Mouse (Mus musculus) liver, embryonic 11.5 days (tissue): Measurements from ENCODE around the gene Cox8b. TPM values are rescaled to one million over a fixed set of nuclear protein-coding genes. Genes with fewer than 3 reads are reported as not detected.

ENCODE experiments used
- ATAC-seq: fragments of 200-750 bp; cut with Nextera tagmentation; replicated peaks from 2 replicates; pipeline ENCODE4 v1.8.0; 2017; ENCODE audit warnings: moderate number of reproducible peaks, mild to moderate bottlenecking, moderate TSS enrichment, moderate library complexity; ENCODE audit not compliant: low FRiP score
- DNase-seq: peaks from one replicate; pipeline ENCODE4 v3.0.0-alpha.2; 2017; ENCODE audit warnings: low spot score
- H3K27ac ChIP-seq: fragments of 300-500 bp; sonication (generic); 2 replicates; pipeline ENCODE4 v1.5.1; 2014; ENCODE audit warnings: mild to moderate bottlenecking, low read depth, low read length, control low read depth
- H3K27me3 ChIP-seq: fragments of 300-500 bp; sonication (generic); replicated peaks from 2 replicates; pipeline ENCODE4 v1.6.1; 2014; ENCODE audit warnings: low read length, mixed read lengths; ENCODE audit not compliant: control insufficient read depth, insufficient read depth
- H3K36me3 ChIP-seq: fragments of 300-500 bp; sonication (generic); 2 replicates; pipeline ENCODE4 v1.6.1; 2014; ENCODE audit warnings: mild to moderate bottlenecking, low read length, moderate library complexity, mixed read lengths; ENCODE audit not compliant: control insufficient read depth, insufficient read depth
- H3K4me1 ChIP-seq: fragments of 300-500 bp; sonication (generic); replicated peaks from 2 replicates; pipeline ENCODE4 v1.6.1; 2014; ENCODE audit warnings: low read length, mixed read lengths; ENCODE audit not compliant: control insufficient read depth, insufficient read depth
- H3K4me2 ChIP-seq: fragments of 300-500 bp; sonication (generic); 2 replicates; pipeline ENCODE4 v1.6.1; 2014; ENCODE audit warnings: mild to moderate bottlenecking, control low read depth, moderate library complexity
- H3K4me3 ChIP-seq: fragments of 300-500 bp; sonication (generic); 2 replicates; pipeline ENCODE4 v1.5.1; 2014; ENCODE audit warnings: low read depth, low read length, control low read depth
- H3K9ac ChIP-seq: fragments of 300-500 bp; sonication (generic); 2 replicates; pipeline ENCODE4 v1.6.1; 2014; ENCODE audit warnings: low read depth, low read length, control low read depth
- H3K9me3 ChIP-seq: fragments of 300-500 bp; sonication (generic); 2 replicates; pipeline ENCODE4 v1.6.1; 2016; ENCODE audit warnings: low read length, inconsistent platforms, mixed read lengths; ENCODE audit not compliant: control insufficient read depth
- WGBS: fragments of 180-500 bp; shearing (Covaris S2); extraction: QIAGEN DNeasy Blood & Tissue Kit; methylation state at CpG from one replicate; pipeline ENCODE4 v1.1.7; 2014; 5-methylcytosine and 5-hydroxymethylcytosine counted together
- polyA plus RNA-seq: library from polyadenylated mRNA; unstranded; fragments of >200 nt; fragmentation: Nextera tagmentation; extraction: Ambion mirVana; gene quantifications from 2 replicates; pipeline ENCODE4 v1.2.1, GENCODE M21; 2014

Gene Cox8b
- polyA plus RNA-seq = 0.97 TPM in 1 of 2 replicates, not detected in the other

- DNase-seq (no peak), ATAC-seq (no peak)
- H3K27me3 ChIP-seq = no peaks in the 10 kb centered on the region
- H3K27ac ChIP-seq = no peak within 1 kb of the TSS
- H3K4me3 ChIP-seq = no peak within 1 kb of the TSS
- no peaks in the 10 kb centered on the region for H3K9me3 ChIP-seq
- no peak within 1 kb of the TSS for H3K9ac ChIP-seq
- no peaks in the 10 kb centered on the region for H3K4me1 ChIP-seq
- H3K36me3 ChIP-seq = peaks cover 16% of the 10 kb centered on the region
- H3K4me2 ChIP-seq = no peak within 1 kb of the TSS
- WGBS = 77% methylated on average over 10 of the region's 10 CpGs
Measured at GRCm38 (mm10) chr7:140900220-140900619, at the start of gene Cox8b. TSS of gene Cox8b (minus strand) at chr7:140900446.

GRCm38 (mm10) chr7:140949255-140949654 lies 49.0 kb upstream of the Cox8b start:
- Histone ChIP-seq H3K27me3 (no peaks in the 10 kb centered on the region), H3K4me3 (no peak overlapping the region), H3K9ac (no peak overlapping the region), H3K4me2 (no peak overlapping the region), H3K27ac (no peak overlapping the region), H3K9me3 (no peaks in the 10 kb centered on the region), H3K4me1 (peaks cover 24% of the 10 kb centered on the region), H3K36me3 (peaks cover 7% of the 10 kb centered on the region; the same call in 1 of the 2 replicates)
- 86% methylated on average over 6 of the region's 6 CpGs for WGBS
- DNase-seq (no peak), ATAC-seq (no peak)

GRCm38 (mm10) chr7:140948161-140948560 lies 47.9 kb upstream of the Cox8b start:
- Histone ChIP-seq H3K4me3 (no peak overlapping the region), H3K9me3 (no peaks in the 10 kb centered on the region), H3K27me3 (no peaks in the 10 kb centered on the region), H3K4me2 (no peak overlapping the region), H3K4me1 (peaks cover 19% of the 10 kb centered on the region), H3K9ac (no peak overlapping the region), H3K36me3 (peaks cover 7% of the 10 kb centered on the region; the same call in 1 of the 2 replicates), H3K27ac (peak overlapping the region; percentile 2; the same call in 1 of the 2 replicates)
- DNase-seq = peak; percentile 32
- WGBS = 31% methylated on average over 8 of the region's 8 CpGs
- no peak for ATAC-seq

GRCm38 (mm10) chr7:140946980-140947379 lies 46.7 kb upstream of the Cox8b start:
- WGBS = 19% methylated on average over 7 of the region's 7 CpGs
- Histone ChIP-seq H3K4me3 (no peak overlapping the region), H3K27ac (peak overlapping the region; percentile 28; the same call in 1 of the 2 replicates), H3K9ac (0 out of 2 replicates have a peak overlapping the region, but pooled peaks have one; percentile 26), H3K4me2 (peak overlapping the region; percentile 13; the same call in 1 of the 2 replicates), H3K9me3 (no peaks in the 10 kb centered on the region), H3K27me3 (no peaks in the 10 kb centered on the region), H3K4me1 (peaks cover 27% of the 10 kb centered on the region), H3K36me3 (peaks cover 7% of the 10 kb centered on the region; the same call in 1 of the 2 replicates)
- DNase-seq (peak; percentile 31), ATAC-seq (0 out of 2 replicates have a peak, but pooled peaks have one; percentile 11)

- Histone ChIP-seq H3K27me3 (no peaks in the 10 kb centered on the region), H3K36me3 (peaks cover 7% of the 10 kb centered on the region; the same call in 1 of the 2 replicates), H3K9ac (no peak overlapping the region), H3K27ac (no peak overlapping the region), H3K9me3 (no peaks in the 10 kb centered on the region), H3K4me3 (no peak overlapping the region), H3K4me2 (no peak overlapping the region), H3K4me1 (peaks cover 27% of the 10 kb centered on the region)
- ATAC-seq (no peak), DNase-seq (no peak)
- 85% methylated on average over 10 of the region's 10 CpGs for WGBS
Measured at GRCm38 (mm10) chr7:140946311-140946710, 46.1 kb upstream of the Cox8b start.

- Histone ChIP-seq H3K36me3 (peaks cover 7% of the 10 kb centered on the region; the same call in 1 of the 2 replicates), H3K27me3 (no peaks in the 10 kb centered on the region), H3K9me3 (no peaks in the 10 kb centered on the region), H3K4me1 (peaks cover 34% of the 10 kb centered on the region), H3K4me3 (no peak overlapping the region), H3K9ac (no peak overlapping the region; the same call in 1 of the 2 replicates), H3K4me2 (no peak overlapping the region), H3K27ac (no peak overlapping the region)
- WGBS = 90% methylated on average over 5 of the region's 5 CpGs
- ATAC-seq (no peak), DNase-seq (no peak)
Measured at GRCm38 (mm10) chr7:140945247-140945646, 45.0 kb upstream of the Cox8b start.

- no peak overlapping the region for H3K4me2 ChIP-seq
- H3K9ac ChIP-seq = no peak overlapping the region
- H3K27me3 ChIP-seq = no peaks in the 10 kb centered on the region
- no peak overlapping the region for H3K27ac ChIP-seq
- peaks cover 34% of the 10 kb centered on the region for H3K4me1 ChIP-seq
- ATAC-seq = no peak
- H3K4me3 ChIP-seq = no peak overlapping the region
- no peak for DNase-seq
- H3K9me3 ChIP-seq = no peaks in the 10 kb centered on the region
- WGBS = 86% methylated on average over 7 of the region's 7 CpGs
- H3K36me3 ChIP-seq = peaks cover 3% of the 10 kb centered on the region; the same call in 1 of the 2 replicates
Measured at GRCm38 (mm10) chr7:140944236-140944635, 44.0 kb upstream of the Cox8b start.

- Histone ChIP-seq H3K27me3 (no peaks in the 10 kb centered on the region), H3K36me3 (peaks cover 3% of the 10 kb centered on the region; the same call in 1 of the 2 replicates), H3K27ac (no peak overlapping the region), H3K4me1 (peaks cover 34% of the 10 kb centered on the region), H3K4me2 (no peak overlapping the region), H3K9ac (no peak overlapping the region), H3K9me3 (no peaks in the 10 kb centered on the region), H3K4me3 (no peak overlapping the region)
- no peak for ATAC-seq
- WGBS = 79% methylated on average over 4 of the region's 4 CpGs
- no peak for DNase-seq
Measured at GRCm38 (mm10) chr7:140943356-140943755, 43.1 kb upstream of the Cox8b start.

- Histone ChIP-seq H3K36me3 (peaks cover 3% of the 10 kb centered on the region; the same call in 1 of the 2 replicates), H3K9ac (no peak overlapping the region; the same call in 1 of the 2 replicates), H3K4me3 (no peak overlapping the region), H3K9me3 (no peaks in the 10 kb centered on the region), H3K4me2 (peak overlapping the region; percentile 79; the same call in 1 of the 2 replicates), H3K27ac (no peak overlapping the region), H3K27me3 (no peaks in the 10 kb centered on the region), H3K4me1 (peaks cover 33% of the 10 kb centered on the region)
- WGBS = 81% methylated on average over 10 of the region's 10 CpGs
- no peak for DNase-seq
- ATAC-seq = no peak
Measured at GRCm38 (mm10) chr7:140942811-140943210, 42.6 kb upstream of the Cox8b start.
